Mouse (Mus musculus): ENCODE data around the gene Txk. TPM values are rescaled to one million over a fixed set of nuclear protein-coding genes. Genes with fewer than 3 reads are reported as not detected.

Gene Txk
- 0.12 and 0.16 TPM in 2 replicates for polyA plus RNA-seq (2011; ENCODE audit: insufficient read length, low read depth, missing spikeins)

GRCm38 (mm10) chr5:72752585-72752984 is at the start of gene Txk:
Gene Txk, minus strand, starts transcription at chr5:72752777.
- TF ChIP-seq POLR2A (IDR thresholded peaks at IDR 0.05; ENCODE audit: low read depth, low read length) (no peak), CTCF (IDR thresholded peaks at IDR 0.05; ENCODE audit: borderline replicate concordance, insufficient read depth, low read length) (no peak)
- no peaks in the 10 kb centered on the region for H3K4me1 ChIP-seq (ENCODE audit: control insufficient read depth, insufficient read depth, low read length)
- no peak within 1 kb of the TSS for H3K27ac ChIP-seq (ENCODE audit: insufficient read depth, low read length)
- no peak within 1 kb of the TSS for H3K4me3 ChIP-seq (ENCODE audit: insufficient read depth, low read length)

- Histone ChIP-seq H3K27ac (ENCODE audit: insufficient read depth, low read length) (no peak overlapping the region), H3K4me1 (ENCODE audit: control insufficient read depth, insufficient read depth, low read length) (peaks cover 13% of the 10 kb centered on the region), H3K4me3 (ENCODE audit: insufficient read depth, low read length) (no peak overlapping the region)
- TF ChIP-seq POLR2A (IDR thresholded peaks at IDR 0.05; ENCODE audit: low read depth, low read length) = no peak
- TF ChIP-seq CTCF (IDR thresholded peaks at IDR 0.05; ENCODE audit: borderline replicate concordance, insufficient read depth, low read length) = no peak
Measured at GRCm38 (mm10) chr5:72798563-72798962, 46.0 kb upstream of the Txk start.

GRCm38 (mm10) chr5:72796186-72796613 is 43.6 kb upstream of the Txk start:
- Histone ChIP-seq H3K4me3 (ENCODE audit: insufficient read depth, low read length) (no peak overlapping the region), H3K4me1 (ENCODE audit: control insufficient read depth, insufficient read depth, low read length) (no peaks in the 10 kb centered on the region; the same call in 1 of the 2 replicates), H3K27ac (ENCODE audit: insufficient read depth, low read length) (peak overlapping the region; percentile 50)
- TF ChIP-seq POLR2A (IDR thresholded peaks at IDR 0.05; ENCODE audit: low read depth, low read length) (peak; percentile 49), CTCF (IDR thresholded peaks at IDR 0.05; ENCODE audit: borderline replicate concordance, insufficient read depth, low read length) (no peak)

GRCm38 (mm10) chr5:72793309-72793850 is 40.8 kb upstream of the Txk start:
- Histone ChIP-seq H3K27ac (ENCODE audit: insufficient read depth, low read length) (no peak overlapping the region), H3K4me1 (ENCODE audit: control insufficient read depth, insufficient read depth, low read length) (no peaks in the 10 kb centered on the region), H3K4me3 (ENCODE audit: insufficient read depth, low read length) (no peak overlapping the region)
- TF ChIP-seq CTCF (IDR thresholded peaks at IDR 0.05; ENCODE audit: borderline replicate concordance, insufficient read depth, low read length) (no peak), POLR2A (IDR thresholded peaks at IDR 0.05; ENCODE audit: low read depth, low read length) (no peak)

- no peak for TF ChIP-seq CTCF (IDR thresholded peaks at IDR 0.05; ENCODE audit: borderline replicate concordance, insufficient read depth, low read length)
- TF ChIP-seq POLR2A (IDR thresholded peaks at IDR 0.05; ENCODE audit: low read depth, low read length) = no peak
- no peak overlapping the region for H3K4me3 ChIP-seq (ENCODE audit: insufficient read depth, low read length)
- no peaks in the 10 kb centered on the region for H3K4me1 ChIP-seq (ENCODE audit: control insufficient read depth, insufficient read depth, low read length)
- no peak overlapping the region for H3K27ac ChIP-seq (ENCODE audit: insufficient read depth, low read length)
Measured at GRCm38 (mm10) chr5:72791789-72792188, 39.2 kb upstream of the Txk start.

GRCm38 (mm10) chr5:72791386-72791785 is 38.8 kb upstream of the Txk start:
- H3K4me1 ChIP-seq (ENCODE audit: control insufficient read depth, insufficient read depth, low read length) = no peaks in the 10 kb centered on the region
- no peak for TF ChIP-seq POLR2A (IDR thresholded peaks at IDR 0.05; ENCODE audit: low read depth, low read length)
- no peak for TF ChIP-seq CTCF (IDR thresholded peaks at IDR 0.05; ENCODE audit: borderline replicate concordance, insufficient read depth, low read length)
- no peak overlapping the region for H3K27ac ChIP-seq (ENCODE audit: insufficient read depth, low read length)
- H3K4me3 ChIP-seq (ENCODE audit: insufficient read depth, low read length) = no peak overlapping the region

GRCm38 (mm10) chr5:72785451-72785850 is 32.9 kb upstream of the Txk start:
- TF ChIP-seq POLR2A (IDR thresholded peaks at IDR 0.05; ENCODE audit: low read depth, low read length) (no peak), CTCF (IDR thresholded peaks at IDR 0.05; ENCODE audit: borderline replicate concordance, insufficient read depth, low read length) (no peak)
- H3K4me1 ChIP-seq (ENCODE audit: control insufficient read depth, insufficient read depth, low read length) = no peaks in the 10 kb centered on the region
- H3K4me3 ChIP-seq (ENCODE audit: insufficient read depth, low read length) = no peak overlapping the region
- no peak overlapping the region for H3K27ac ChIP-seq (ENCODE audit: insufficient read depth, low read length)

- H3K27ac ChIP-seq (ENCODE audit: insufficient read depth, low read length) = no peak overlapping the region
- no peak overlapping the region for H3K4me3 ChIP-seq (ENCODE audit: insufficient read depth, low read length)
- no peak for TF ChIP-seq POLR2A (IDR thresholded peaks at IDR 0.05; ENCODE audit: low read depth, low read length)
- TF ChIP-seq CTCF (IDR thresholded peaks at IDR 0.05; ENCODE audit: borderline replicate concordance, insufficient read depth, low read length) = no peak
- H3K4me1 ChIP-seq (ENCODE audit: control insufficient read depth, insufficient read depth, low read length) = no peaks in the 10 kb centered on the region
Measured at GRCm38 (mm10) chr5:72784719-72785118, 32.1 kb upstream of the Txk start.

GRCm38 (mm10) chr5:72783957-72784356 is 31.4 kb upstream of the Txk start:
- Histone ChIP-seq H3K27ac (ENCODE audit: insufficient read depth, low read length) (no peak overlapping the region), H3K4me1 (ENCODE audit: control insufficient read depth, insufficient read depth, low read length) (no peaks in the 10 kb centered on the region), H3K4me3 (ENCODE audit: insufficient read depth, low read length) (no peak overlapping the region)
- TF ChIP-seq CTCF (IDR thresholded peaks at IDR 0.05; ENCODE audit: borderline replicate concordance, insufficient read depth, low read length) = no peak
- TF ChIP-seq POLR2A (IDR thresholded peaks at IDR 0.05; ENCODE audit: low read depth, low read length) = no peak

GRCm38 (mm10) chr5:72783123-72783522 is 30.5 kb upstream of the Txk start:
- Histone ChIP-seq H3K27ac (ENCODE audit: insufficient read depth, low read length) (no peak overlapping the region), H3K4me1 (ENCODE audit: control insufficient read depth, insufficient read depth, low read length) (no peaks in the 10 kb centered on the region), H3K4me3 (ENCODE audit: insufficient read depth, low read length) (no peak overlapping the region)
- no peak for TF ChIP-seq POLR2A (IDR thresholded peaks at IDR 0.05; ENCODE audit: low read depth, low read length)
- no peak for TF ChIP-seq CTCF (IDR thresholded peaks at IDR 0.05; ENCODE audit: borderline replicate concordance, insufficient read depth, low read length)

Data from embryonic fibroblast, embryonic 13.5 days (primary cell).